Mouse (Mus musculus): ENCODE results near the gene Napa.

DNA sequence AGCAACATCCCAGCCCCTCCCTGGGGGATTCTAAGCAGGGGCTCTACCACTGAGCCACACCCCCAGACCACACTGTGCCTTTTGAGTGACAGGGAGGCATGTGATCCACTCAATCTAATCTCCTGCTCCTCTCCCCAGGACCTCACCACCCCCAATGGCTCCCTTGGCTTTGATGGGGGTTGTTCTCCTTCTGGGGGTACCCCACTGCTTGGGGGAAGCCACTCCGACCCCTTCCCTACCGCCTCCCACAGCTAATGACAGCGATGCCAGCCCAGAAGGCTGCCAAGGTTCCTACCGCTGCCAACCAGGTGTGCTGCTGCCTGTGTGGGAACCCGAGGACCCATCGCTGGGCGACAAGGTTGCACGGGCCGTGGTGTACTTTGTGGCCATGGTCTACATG lies 35.4 kb downstream of the Napa start:
- TF ChIP-seq EP300 (IDR thresholded peaks at IDR 0.05; ENCODE audit: low read depth) (no peak), CTCF (IDR thresholded peaks at IDR 0.05; ENCODE audit: low read depth) (no peak)
